Mouse (Mus musculus): ENCODE measurements around the gene Cacng4.

Gene Cacng4

DNA sequence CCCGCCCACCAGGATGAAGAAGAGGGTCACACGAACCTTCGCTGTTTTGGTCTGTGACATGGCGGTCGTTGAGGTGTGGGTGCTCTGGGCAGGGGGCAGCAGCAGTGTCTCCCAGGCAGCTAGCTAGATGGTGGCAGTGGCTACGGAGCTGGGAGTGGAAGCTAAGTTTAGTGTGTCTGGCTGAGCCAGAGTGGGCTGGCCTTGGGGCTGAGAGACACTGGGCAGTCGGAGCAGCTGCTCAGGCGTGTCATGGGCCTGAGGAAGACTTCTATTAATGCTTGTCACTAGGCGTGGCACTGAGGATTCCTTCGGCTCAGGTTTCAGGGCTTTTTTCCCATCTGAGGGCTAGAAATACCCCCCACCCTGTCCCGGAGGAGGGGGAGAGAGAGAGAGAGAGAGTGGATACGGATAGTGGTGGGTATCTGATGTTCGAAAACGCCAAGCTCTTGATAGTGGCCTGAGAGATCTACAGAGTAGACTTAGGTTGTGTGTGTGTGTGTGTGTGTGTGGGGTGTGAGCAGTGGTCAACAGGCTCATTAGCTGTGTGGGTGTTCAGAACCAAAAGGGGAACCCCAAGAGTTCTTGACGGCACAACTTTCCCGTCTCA is 77.9 kb downstream of the Cacng4 start, which contains the start of gene Cacng1:
TSS of gene Cacng1 (minus strand) at position 191 of the 607 bp plus-strand sequence.
- DNase-seq (ENCODE audit: low spot score) = no peak

- no peak for DNase-seq (ENCODE audit: low spot score)
Measured at GRCm38 (mm10) chr11:107714368-107714767, 80.0 kb downstream of the Cacng4 start.

GRCm38 (mm10) chr11:107710379-107710778 is 84.0 kb downstream of the Cacng4 start:
- no peak for DNase-seq (ENCODE audit: low spot score)

DNA sequence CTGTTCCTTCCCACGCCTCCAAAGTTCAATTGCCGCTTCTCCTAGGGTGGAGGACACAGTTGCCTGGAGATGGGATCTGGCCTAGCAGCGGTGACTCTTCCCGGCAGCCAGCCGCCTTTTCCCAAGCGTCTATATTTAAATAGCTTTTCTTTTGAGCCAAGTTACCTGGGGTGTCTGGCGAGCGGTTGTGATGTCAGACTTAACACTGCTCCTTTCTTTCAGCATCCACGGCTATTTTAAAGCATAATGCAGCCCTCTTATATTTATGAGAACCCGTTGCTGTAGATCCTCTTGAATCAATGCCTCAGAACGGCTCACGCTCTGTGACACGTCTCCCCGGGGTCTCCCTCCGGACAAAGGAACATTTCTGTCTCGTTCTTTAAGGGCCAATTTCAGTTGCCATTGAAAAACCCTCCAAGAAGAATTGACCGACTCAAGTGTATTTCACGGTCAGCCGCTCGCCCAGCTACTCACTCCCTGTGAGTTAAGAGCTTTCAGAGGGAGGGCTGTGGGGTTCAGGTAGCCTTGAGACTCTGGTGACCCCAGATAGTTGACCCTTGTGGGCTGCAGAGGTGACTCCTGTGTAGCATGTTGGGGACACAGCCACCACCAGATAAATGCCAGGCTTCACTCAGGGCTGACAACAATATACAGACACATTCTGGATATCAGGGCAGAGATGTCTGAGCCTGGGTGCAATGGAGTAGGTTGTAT is 86.3 kb downstream of the Cacng4 start:
- peak; percentile 29 for DNase-seq (ENCODE audit: low spot score)

- no peak for DNase-seq (ENCODE audit: low spot score)
Measured at GRCm38 (mm10) chr11:107705476-107706074, 88.8 kb downstream of the Cacng4 start.

- DNase-seq (ENCODE audit: low spot score) = no peak
Measured at GRCm38 (mm10) chr11:107705060-107705459, 89.3 kb downstream of the Cacng4 start.

- peak; percentile 21 for DNase-seq (ENCODE audit: low spot score)
Measured at GRCm38 (mm10) chr11:107703272-107704134, 90.9 kb downstream of the Cacng4 start.

- DNase-seq (ENCODE audit: low spot score) = no peak
Measured at GRCm38 (mm10) chr11:107699967-107700366, 94.4 kb downstream of the Cacng4 start.

- no peak for DNase-seq (ENCODE audit: low spot score)
Measured at GRCm38 (mm10) chr11:107693338-107693737, 101.0 kb downstream of the Cacng4 start.

DNA sequence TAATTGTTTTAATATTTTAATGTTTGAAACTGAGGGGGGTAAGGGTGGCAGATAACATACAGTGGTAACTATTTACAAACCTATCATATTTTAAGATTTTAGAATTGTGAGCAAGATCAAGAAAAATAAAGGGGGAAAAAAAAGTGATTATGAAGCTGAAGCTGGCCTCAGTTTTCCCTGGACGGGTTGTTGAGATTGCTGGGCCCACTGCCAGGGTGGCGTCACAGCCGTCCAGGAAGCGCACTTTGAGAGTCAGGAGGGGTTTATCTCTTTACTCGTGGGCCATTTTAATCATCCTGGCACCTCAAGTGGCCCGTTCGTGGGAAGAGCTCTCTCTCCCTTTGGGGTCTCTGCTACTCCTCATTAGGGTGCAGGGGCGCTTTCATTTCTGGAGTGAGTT is 102.8 kb downstream of the Cacng4 start:
- no peak for DNase-seq (ENCODE audit: low spot score)

GRCm38 (mm10) chr11:107688480-107688879 is 105.9 kb downstream of the Cacng4 start:
- no peak for DNase-seq (ENCODE audit: low spot score)

- DNase-seq (ENCODE audit: low spot score) = no peak
Measured at GRCm38 (mm10) chr11:107686290-107686689, 108.1 kb downstream of the Cacng4 start.

DNA sequence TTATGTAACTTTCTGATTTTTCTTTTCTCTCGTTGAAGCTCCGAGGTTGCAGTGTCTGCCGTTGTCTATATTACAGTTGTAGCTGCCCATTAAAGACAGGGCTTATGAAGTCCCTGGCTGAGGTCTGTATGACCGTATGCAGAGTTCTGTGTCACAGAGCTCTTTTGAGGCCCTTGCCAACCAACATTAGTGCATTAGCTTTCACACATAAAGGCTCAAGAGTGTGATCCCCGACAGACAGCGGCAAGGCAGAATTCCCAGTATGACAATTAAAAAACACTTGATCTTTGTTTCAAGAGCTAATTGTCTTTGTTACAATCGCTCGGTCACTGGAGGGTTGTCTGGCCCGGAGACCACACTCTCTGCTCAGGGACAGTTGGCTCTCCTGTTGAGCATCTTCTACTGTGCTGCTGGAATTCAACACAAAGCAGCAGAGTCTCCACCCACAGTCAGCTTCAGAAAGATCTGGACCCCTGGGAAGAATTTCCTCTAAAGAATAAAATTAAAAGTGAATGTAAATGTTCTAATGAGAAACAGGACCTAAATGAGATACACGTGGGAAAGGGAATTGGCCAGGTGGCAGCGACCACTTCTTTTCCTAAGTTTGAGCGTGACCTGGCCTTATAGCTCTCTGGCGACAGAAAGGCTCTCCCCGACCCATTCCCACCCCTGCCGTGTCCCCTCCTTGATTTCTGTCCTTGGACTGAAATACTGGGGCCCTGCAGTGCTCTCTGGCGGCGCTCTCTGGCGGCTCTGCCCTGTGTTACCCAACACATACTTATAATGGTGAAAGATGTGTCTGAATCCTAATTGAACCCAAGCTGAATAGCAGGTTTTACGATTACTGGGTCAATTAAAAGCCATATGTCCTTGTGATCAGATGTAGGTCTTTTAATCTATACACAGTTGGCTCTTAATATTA is 110.6 kb downstream of the Cacng4 start:
- DNase-seq (ENCODE audit: low spot score) = no peak

DNA sequence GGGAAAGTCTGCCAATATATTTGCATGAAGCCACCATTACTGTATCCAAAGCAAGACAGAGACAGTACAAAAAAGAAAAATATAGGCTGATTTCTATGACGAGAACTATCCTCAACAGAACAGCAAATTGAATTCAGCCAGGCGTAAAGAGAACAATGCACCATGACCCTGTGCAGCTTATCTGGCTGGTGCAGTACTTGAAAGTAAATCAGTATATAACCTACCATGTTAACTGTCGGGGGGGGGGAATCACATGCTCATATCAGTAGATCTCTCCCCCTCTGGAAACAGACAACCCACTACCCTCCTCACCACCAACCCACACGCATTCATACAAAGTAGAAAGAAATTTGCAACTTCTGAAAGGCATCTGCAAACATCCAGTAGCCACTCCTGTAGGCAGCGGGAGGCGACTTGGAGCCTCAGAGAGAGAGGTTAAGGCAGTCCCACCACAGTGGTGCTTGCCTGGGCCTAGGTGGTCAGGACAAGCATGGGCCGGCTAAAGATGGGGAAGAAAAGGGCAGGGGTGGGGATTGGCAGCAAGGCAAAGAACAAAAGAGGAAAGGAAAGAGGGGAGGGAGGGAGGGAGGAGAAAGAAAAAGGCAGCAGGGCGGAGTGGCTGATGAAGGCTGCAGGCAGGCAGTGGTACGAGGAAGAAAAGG is 111.5 kb downstream of the Cacng4 start:
- DNase-seq (ENCODE audit: low spot score) = no peak

Measured in embryo, embryonic 10 days (tissue).